Mouse (Mus musculus): ENCODE data around the gene Slc39a10.

GRCm38 (mm10) chr1:46879951-46880350 lies 12.7 kb downstream of the Slc39a10 start:
- no peak for TF ChIP-seq CTCF (IDR thresholded peaks at IDR 0.05; ENCODE audit: extremely low read depth, insufficient read length, insufficient replicate concordance, low read depth, low read length)
- no peak for TF ChIP-seq POLR2A (IDR thresholded peaks at IDR 0.05; ENCODE audit: low read depth, low read length)

Measured in small intestine, adult 2 months (tissue).